Mouse (Mus musculus) testis, adult 2 months (tissue): Measurements from ENCODE around the gene Enpp7.

ENCODE experiments used
- CTCF ChIP-seq: fragments of 200-500 bp; IDR thresholded peaks from 2 replicates; pipeline ENCODE4 v1.5.1; 2012; ENCODE audit warnings: low read depth, mild to moderate bottlenecking, inconsistent platforms, low read length, moderate library complexity; ENCODE audit not compliant: control insufficient read depth, insufficient read depth, insufficient replicate concordance
- POLR2A ChIP-seq: fragments of 200-500 bp; IDR thresholded peaks from 2 replicates; pipeline ENCODE4 v1.6.1; 2012; ENCODE audit warnings: low read depth, mild to moderate bottlenecking, inconsistent platforms, low read length, moderate library complexity; ENCODE audit not compliant: control insufficient read depth

GRCm38 (mm10) chr11:118987999-118988398 is at the start of gene Enpp7:
- TF ChIP-seq POLR2A = no peak
- no peak for TF ChIP-seq CTCF
